Mouse (Mus musculus) testis, adult 2 months (tissue): ENCODE results near the gene Tsks. TPM values are rescaled to one million over a fixed set of nuclear protein-coding genes. Genes with fewer than 3 reads are reported as not detected.

Experiments used
- H3K27ac ChIP-seq: fragments of 200-500 bp; 2 replicates; pipeline ENCODE4 v1.5.1; 2012; ENCODE audit warnings: low read depth, low read length; ENCODE audit not compliant: control insufficient read depth, insufficient read depth
- H3K27me3 ChIP-seq: fragments of 200-500 bp; 2 replicates; pipeline ENCODE4 v1.6.1; 2012; ENCODE audit warnings: mild to moderate bottlenecking, low read length, moderate library complexity; ENCODE audit not compliant: control insufficient read depth, insufficient read depth
- H3K36me3 ChIP-seq: fragments of 200-500 bp; 2 replicates; pipeline ENCODE4 v1.6.1; 2012; ENCODE audit warnings: mild to moderate bottlenecking, low read length; ENCODE audit not compliant: control insufficient read depth, insufficient read depth
- H3K4me1 ChIP-seq: fragments of 200-500 bp; 2 replicates; pipeline ENCODE4 v1.6.1; 2012; ENCODE audit warnings: low read length; ENCODE audit not compliant: control insufficient read depth, insufficient read depth
- H3K4me3 ChIP-seq: fragments of 200-500 bp; 2 replicates; pipeline ENCODE4 v1.5.1; 2012; ENCODE audit warnings: low read depth, mild to moderate bottlenecking, low read length, moderate library complexity, mixed read lengths; ENCODE audit not compliant: control insufficient read depth
- CTCF ChIP-seq: fragments of 200-500 bp; IDR thresholded peaks from 2 replicates; pipeline ENCODE4 v1.5.1; 2012; ENCODE audit warnings: low read depth, mild to moderate bottlenecking, inconsistent platforms, low read length, moderate library complexity; ENCODE audit not compliant: control insufficient read depth, insufficient read depth, insufficient replicate concordance
- POLR2A ChIP-seq: fragments of 200-500 bp; IDR thresholded peaks from 2 replicates; pipeline ENCODE4 v1.6.1; 2012; ENCODE audit warnings: low read depth, mild to moderate bottlenecking, inconsistent platforms, low read length, moderate library complexity; ENCODE audit not compliant: control insufficient read depth
- polyA plus RNA-seq: library from polyadenylated mRNA; depleted of rRNA; stranded (reverse); fragments of >200 nt; gene quantifications from 2 replicates; pipeline ENCODE4 v1.2.3, GENCODE M21; 2012

The Tsks gene
- polyA plus RNA-seq, 1 experiment, result 1,092 TPM

DNA sequence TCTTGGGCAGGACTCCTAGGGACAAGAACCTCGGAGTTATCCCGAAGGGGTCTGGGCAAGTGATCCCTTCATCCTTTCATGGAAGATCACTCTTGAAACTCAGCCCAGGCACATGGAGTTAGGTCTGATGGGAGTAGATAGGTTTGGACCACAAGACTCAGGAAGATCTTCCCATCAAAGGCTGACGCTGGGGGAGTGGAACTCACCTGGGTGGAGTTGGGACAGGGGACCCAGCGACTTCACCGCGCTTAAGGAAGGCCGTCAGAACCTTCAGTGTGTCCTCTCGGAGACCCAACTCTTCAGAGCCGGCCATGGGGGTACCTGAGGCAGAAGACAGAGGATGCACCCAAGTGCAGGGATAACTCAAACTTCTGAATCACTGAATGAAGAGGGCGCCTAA lies 53.7 kb downstream of the Tsks start:
- peaks cover 15% of the 10 kb centered on the region for H3K4me1 ChIP-seq
- peaks cover 4% of the 10 kb centered on the region; the same call in 1 of the 2 replicates for H3K36me3 ChIP-seq
- peak overlapping the region; percentile 99 for H3K27ac ChIP-seq
- no peak for TF ChIP-seq CTCF
- TF ChIP-seq POLR2A, result no peak
- no peaks in the 10 kb centered on the region for H3K27me3 ChIP-seq
- H3K4me3 ChIP-seq, result peak overlapping the region; percentile 98

DNA sequence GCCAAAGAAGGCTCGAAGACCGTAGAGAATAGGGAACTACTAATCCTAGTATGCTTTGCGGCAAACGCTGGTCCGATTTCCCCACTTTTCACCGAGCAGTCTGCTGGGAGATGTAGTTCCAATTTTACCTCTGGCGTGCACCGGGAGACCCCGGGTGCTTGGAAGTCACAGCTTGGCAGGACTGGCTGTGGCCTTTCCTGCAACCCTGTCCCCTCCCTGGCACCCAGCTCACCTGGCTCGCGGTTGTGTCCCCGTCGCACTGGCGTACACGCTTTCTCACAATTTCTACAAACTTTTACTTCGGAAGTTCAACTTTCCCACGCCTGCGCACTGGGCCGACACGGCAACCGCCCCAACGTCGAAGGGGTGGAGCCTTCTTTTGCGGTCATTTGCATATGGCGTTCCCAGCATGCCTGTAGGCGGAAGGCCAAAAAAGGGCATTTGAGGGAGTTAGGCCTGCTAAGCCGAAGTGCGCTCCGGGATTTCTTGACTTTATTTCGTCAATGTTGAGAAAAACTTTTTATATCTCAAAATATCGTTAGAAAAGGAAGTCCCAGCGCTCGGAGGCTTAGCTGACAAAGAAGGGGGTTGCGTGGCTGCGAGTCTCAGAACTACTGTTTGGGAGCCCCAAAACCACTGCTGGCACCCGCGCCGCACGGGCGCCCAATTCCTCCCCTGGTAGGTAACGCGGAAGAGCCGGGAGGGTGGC lies 54.4 kb downstream of the Tsks start, which contains the start of gene Irf3:
Gene Irf3, plus strand, starts transcription at position 418 of the 709 bp plus-strand sequence.
- Histone ChIP-seq H3K27me3 (no peaks in the 10 kb centered on the region), H3K4me3 (peak within 1 kb of the TSS; percentile 98), H3K4me1 (peaks cover 15% of the 10 kb centered on the region), H3K36me3 (peaks cover 2% of the 10 kb centered on the region; the same call in 1 of the 2 replicates), H3K27ac (peak within 1 kb of the TSS; percentile 99)
- TF ChIP-seq CTCF, result no peak
- peak; percentile 89 for TF ChIP-seq POLR2A

DNA sequence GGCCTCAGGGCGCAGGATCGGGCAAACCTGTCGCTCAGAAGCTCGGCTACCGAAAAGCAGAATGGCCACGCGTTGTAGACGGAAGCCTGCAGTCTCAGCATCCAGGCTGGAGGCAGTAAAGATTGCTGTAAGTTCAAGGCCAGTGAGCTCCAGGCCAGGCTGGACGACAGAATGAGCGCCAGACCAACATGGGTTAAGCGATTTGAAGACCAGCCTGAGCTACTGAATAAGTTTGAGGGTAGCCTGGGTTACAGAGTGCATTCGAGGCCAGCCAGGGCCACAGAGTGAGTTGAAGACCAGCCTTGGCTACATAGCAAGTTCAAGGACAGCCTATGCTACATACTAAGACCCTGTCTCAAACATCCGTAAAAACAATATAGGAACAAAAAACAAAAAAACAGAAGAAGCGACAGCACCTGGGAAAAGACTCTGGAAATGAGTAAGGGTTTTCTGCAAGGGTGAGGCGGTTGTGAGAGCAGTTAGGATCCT lies 55.0 kb downstream of the Tsks start:
- H3K4me3 ChIP-seq, result peak overlapping the region; percentile 98
- TF ChIP-seq POLR2A (no peak), CTCF (no peak)
- no peaks in the 10 kb centered on the region for H3K27me3 ChIP-seq
- peak overlapping the region; percentile 99 for H3K27ac ChIP-seq
- peaks cover 15% of the 10 kb centered on the region for H3K4me1 ChIP-seq
- H3K36me3 ChIP-seq, result peaks cover 2% of the 10 kb centered on the region

DNA sequence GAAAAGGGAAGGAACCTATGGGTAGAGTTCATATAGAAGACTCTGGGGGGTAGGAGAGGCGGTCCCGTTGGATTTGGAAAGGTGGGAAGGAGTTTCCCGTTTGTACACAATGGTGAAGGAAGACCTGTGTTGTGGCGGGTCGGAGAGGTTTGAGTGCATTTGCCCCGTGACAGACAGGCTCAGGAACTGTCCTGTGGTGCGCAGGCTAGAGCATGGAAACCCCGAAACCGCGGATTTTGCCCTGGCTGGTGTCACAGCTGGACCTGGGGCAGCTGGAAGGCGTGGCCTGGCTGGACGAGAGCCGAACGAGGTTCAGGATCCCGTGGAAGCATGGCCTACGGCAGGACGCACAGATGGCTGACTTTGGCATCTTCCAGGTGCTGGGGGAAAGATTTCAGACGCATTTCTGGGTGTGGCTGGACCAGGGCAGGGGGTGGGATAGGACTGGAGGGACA lies 55.5 kb downstream of the Tsks start, which contains the start of gene Bcl2l12:
Gene Bcl2l12, minus strand, starts transcription at position 212 of the 455 bp plus-strand sequence.
- Histone ChIP-seq H3K36me3 (peaks cover 2% of the 10 kb centered on the region), H3K27ac (peak within 1 kb of the TSS; percentile 99), H3K4me3 (peak within 1 kb of the TSS; percentile 98), H3K27me3 (no peaks in the 10 kb centered on the region), H3K4me1 (peaks cover 15% of the 10 kb centered on the region)
- TF ChIP-seq CTCF, result no peak
- TF ChIP-seq POLR2A, result no peak

DNA sequence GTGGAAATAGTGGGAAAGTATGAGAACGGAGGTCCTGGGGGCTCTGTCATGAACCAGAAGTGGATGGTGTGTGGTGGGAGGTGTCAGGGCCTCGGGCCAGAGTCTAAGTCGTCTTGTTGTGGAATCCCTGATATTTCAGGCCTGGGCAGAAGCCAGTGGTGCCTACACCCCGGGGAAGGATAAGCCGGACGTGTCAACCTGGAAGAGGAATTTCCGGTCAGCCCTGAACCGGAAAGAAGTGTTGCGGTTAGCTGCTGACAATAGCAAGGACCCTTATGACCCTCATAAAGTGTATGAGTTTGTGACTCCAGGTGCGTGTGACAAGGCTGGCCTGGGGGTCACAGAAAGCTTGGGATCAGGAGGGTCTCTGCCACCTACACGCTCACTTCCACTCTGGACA lies 56.7 kb downstream of the Tsks start:
- Histone ChIP-seq H3K27ac (no peak overlapping the region), H3K4me1 (peaks cover 15% of the 10 kb centered on the region), H3K36me3 (peaks cover 2% of the 10 kb centered on the region), H3K4me3 (no peak overlapping the region), H3K27me3 (no peaks in the 10 kb centered on the region)
- TF ChIP-seq POLR2A (no peak), CTCF (no peak)

DNA sequence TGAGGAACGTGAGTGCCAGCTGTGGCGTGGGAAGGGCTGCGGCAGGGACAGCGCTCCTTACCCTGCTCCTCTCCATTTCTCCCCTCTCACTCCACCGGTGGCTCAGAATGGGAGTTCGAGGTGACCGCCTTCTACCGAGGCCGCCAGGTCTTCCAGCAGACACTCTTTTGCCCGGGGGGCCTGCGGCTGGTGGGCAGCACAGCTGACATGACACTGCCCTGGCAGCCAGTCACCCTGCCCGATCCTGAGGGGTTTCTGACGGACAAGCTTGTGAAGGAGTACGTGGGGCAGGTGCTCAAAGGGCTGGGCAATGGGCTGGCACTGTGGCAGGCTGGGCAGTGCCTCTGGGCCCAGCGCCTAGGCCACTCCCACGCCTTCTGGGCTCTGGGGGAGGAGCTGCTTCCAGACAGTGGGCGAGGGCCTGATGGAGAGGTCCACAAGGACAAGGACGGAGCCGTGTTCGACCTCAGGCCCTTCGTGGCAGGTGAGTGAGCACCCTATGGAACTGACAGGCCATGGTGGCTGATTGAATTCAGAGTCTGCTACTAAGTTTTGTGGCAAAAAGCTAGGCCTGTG lies 57.6 kb downstream of the Tsks start:
- H3K36me3 ChIP-seq, result peaks cover 2% of the 10 kb centered on the region
- H3K4me3 ChIP-seq, result no peak overlapping the region
- peaks cover 15% of the 10 kb centered on the region for H3K4me1 ChIP-seq
- no peaks in the 10 kb centered on the region for H3K27me3 ChIP-seq
- no peak for TF ChIP-seq POLR2A
- TF ChIP-seq CTCF, result no peak
- no peak overlapping the region for H3K27ac ChIP-seq

DNA sequence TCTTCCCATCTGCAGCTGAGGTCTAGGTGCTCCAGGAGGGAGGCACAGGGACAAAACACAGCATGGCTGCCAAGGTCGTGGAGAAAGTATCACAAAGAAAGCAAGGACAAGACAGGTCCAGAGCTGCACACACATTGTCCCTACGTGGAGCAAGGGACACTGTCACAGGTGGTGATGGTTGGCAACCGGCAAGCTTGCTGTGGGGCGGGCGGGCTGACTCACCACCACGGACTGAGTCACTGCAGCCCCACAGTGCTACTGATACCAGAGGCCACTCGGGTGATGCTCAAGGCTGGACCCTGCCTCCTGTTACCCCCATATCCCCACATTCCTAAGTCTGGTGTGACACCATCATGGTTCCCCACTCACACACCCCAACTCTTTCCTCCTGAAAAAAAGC lies 59.4 kb downstream of the Tsks start:
- H3K36me3 ChIP-seq, result peaks cover 5% of the 10 kb centered on the region

More for the DNA sequence above, 59.4 kb downstream of the Tsks start:
- Histone ChIP-seq H3K27me3 (no peaks in the 10 kb centered on the region), H3K27ac (no peak overlapping the region), H3K4me3 (no peak overlapping the region), H3K4me1 (peaks cover 10% of the 10 kb centered on the region)
- TF ChIP-seq POLR2A, result peak; percentile 4; the same call in 1 of the 2 replicates
- no peak for TF ChIP-seq CTCF
